Mouse (Mus musculus): ENCODE results near the gene Tigit. TPM values are rescaled to one million over a fixed set of nuclear protein-coding genes. Genes with fewer than 3 reads are reported as not detected.

The Tigit gene
- polyA plus RNA-seq, 1 experiment from 2014 or later = not detected

DNA sequence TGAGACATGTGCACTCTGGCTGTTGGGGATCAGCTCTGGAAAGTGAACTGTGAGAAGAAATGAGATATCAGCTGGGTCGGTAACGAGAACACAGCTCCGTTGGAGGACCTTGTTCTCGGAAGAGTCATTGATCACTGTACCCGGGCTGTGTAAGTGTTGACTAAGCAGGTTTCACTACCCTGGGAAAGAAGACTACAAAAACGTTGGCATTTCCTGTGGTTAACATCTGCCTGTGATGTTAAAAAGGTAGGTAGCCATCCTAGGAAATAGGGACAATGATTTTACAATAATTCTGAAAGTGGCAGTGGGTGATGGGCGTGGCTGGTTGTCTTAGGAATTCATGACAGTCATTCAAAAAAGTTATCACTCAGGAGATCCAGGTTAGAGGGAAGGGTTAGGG, 31.9 kb upstream of the Tigit start:
- no peak for DNase-seq (ENCODE audit: low spot score)
- 76% methylated on average over 7 of the region's 7 CpGs for WGBS
- TF ChIP-seq EP300 (optimal IDR thresholded peaks at IDR 0.05) (no peak), CTCF (IDR thresholded peaks at IDR 0.05; ENCODE audit: low read depth) (no peak)

DNA sequence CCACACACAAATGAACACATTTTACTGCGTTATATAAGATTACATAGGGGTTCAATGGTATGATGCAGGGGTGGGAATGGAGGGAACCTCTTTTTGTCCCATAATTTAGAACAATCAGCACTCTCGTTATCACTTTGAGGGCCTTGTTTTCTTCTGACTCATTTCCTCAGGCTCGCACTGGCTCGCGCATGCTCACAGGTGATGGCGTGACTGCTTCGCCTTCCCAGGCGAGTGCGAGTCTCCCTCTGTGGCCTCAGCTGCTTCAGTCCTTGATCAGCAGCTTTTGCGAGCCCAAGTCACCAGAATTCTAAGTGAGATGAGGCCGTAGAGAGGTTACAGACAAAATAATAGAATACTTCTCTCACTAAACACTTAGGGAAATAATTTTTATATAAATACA, 30.2 kb upstream of the Tigit start:
- Histone ChIP-seq H3K27me3 (ENCODE audit: control insufficient read depth, insufficient read depth, low read length) (no peaks in the 10 kb centered on the region), H3K4me3 (ENCODE audit: low read depth, low read length) (no peak overlapping the region), H3K36me3 (ENCODE audit: control insufficient read depth, insufficient read depth, low read length) (no peaks in the 10 kb centered on the region), H3K27ac (replicated peaks) (no peak overlapping the region), H3K4me2 (replicated peaks; ENCODE audit: low read depth) (no peak overlapping the region), H3K9me3 (ENCODE audit: control insufficient read depth, low read length) (no peaks in the 10 kb centered on the region), H3K9ac (ENCODE audit: low read length) (no peak overlapping the region), H3K4me1 (replicated peaks; ENCODE audit: control insufficient read depth, insufficient read depth) (no peaks in the 10 kb centered on the region)
- WGBS = 85% methylated on average over 11 of the region's 11 CpGs
- ATAC-seq (ENCODE audit: low FRiP score, low TSS enrichment) (no peak), DNase-seq (ENCODE audit: low spot score) (no peak)
- TF ChIP-seq CTCF (IDR thresholded peaks at IDR 0.05; ENCODE audit: low read depth) (no peak), EP300 (optimal IDR thresholded peaks at IDR 0.05) (no peak)

More for the DNA sequence above, 31.9 kb upstream of the Tigit start:
- no peak overlapping the region for H3K9ac ChIP-seq (ENCODE audit: low read length)
- no peak for ATAC-seq (ENCODE audit: low FRiP score, low TSS enrichment)
- H3K27me3 ChIP-seq (ENCODE audit: control insufficient read depth, insufficient read depth, low read length) = no peaks in the 10 kb centered on the region
- no peaks in the 10 kb centered on the region for H3K9me3 ChIP-seq (ENCODE audit: control insufficient read depth, low read length)
- H3K4me3 ChIP-seq (ENCODE audit: low read depth, low read length) = no peak overlapping the region
- no peaks in the 10 kb centered on the region for H3K36me3 ChIP-seq (ENCODE audit: control insufficient read depth, insufficient read depth, low read length)
- no peak overlapping the region for H3K27ac ChIP-seq (replicated peaks)
- no peaks in the 10 kb centered on the region for H3K4me1 ChIP-seq (replicated peaks; ENCODE audit: control insufficient read depth, insufficient read depth)
- no peak overlapping the region for H3K4me2 ChIP-seq (replicated peaks; ENCODE audit: low read depth)

DNA sequence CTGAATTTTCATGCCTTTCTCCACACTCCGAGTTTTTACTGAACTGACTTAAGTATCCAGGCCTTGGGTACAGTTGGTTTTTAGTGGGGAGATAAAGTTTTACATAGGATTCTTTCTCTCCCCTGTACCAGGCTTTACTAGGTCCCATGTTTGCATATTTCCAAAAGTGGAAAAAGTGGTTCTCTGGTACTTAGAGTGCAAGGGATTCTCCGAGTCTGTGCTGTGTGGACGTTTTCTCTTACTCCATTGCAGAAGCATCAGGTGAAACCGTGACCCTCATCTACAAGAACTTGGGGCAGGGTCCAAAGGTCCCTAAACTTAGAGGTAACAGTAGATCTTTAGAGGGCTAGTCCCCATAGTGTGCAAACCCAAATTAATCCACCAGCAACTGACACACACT, 28.7 kb upstream of the Tigit start:
- no peak for TF ChIP-seq CTCF (IDR thresholded peaks at IDR 0.05; ENCODE audit: low read depth)
- no peak for TF ChIP-seq EP300 (optimal IDR thresholded peaks at IDR 0.05)
- H3K4me2 ChIP-seq (replicated peaks; ENCODE audit: low read depth) = no peak overlapping the region
- H3K4me3 ChIP-seq (ENCODE audit: low read depth, low read length) = no peak overlapping the region
- WGBS = 86% methylated on average over 4 of the region's 4 CpGs
- H3K27me3 ChIP-seq (ENCODE audit: control insufficient read depth, insufficient read depth, low read length) = no peaks in the 10 kb centered on the region
- no peak for ATAC-seq (ENCODE audit: low FRiP score, low TSS enrichment)
- H3K9ac ChIP-seq (ENCODE audit: low read length) = no peak overlapping the region
- no peak overlapping the region for H3K27ac ChIP-seq (replicated peaks)
- H3K9me3 ChIP-seq (ENCODE audit: control insufficient read depth, low read length) = no peaks in the 10 kb centered on the region
- H3K36me3 ChIP-seq (ENCODE audit: control insufficient read depth, insufficient read depth, low read length) = no peaks in the 10 kb centered on the region
- DNase-seq (ENCODE audit: low spot score) = no peak
- no peaks in the 10 kb centered on the region for H3K4me1 ChIP-seq (replicated peaks; ENCODE audit: control insufficient read depth, insufficient read depth)

DNA sequence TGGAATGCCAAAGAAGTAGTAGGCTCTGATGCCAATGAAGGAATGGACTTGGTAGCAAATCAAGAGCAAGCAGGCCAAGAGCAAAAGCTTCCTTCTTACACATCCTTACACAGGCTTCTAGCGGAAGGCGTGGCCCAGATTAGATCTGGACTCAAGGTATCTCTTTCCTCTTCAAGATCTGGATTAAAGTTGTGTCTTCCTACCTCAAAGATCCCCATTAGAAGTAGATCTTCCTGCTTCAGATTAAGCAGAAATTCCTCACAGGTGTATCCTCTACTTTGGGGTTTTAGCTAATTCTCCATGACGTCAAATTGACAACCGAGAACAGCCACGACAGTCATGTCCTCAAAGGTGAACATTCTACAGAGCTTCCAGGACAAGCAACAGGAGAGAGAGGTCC, 27.8 kb upstream of the Tigit start:
- ATAC-seq (ENCODE audit: low FRiP score, low TSS enrichment) (no peak), DNase-seq (ENCODE audit: low spot score) (no peak)
- 90% methylated on average over 5 of the region's 5 CpGs for WGBS
- no peaks in the 10 kb centered on the region for H3K9me3 ChIP-seq (ENCODE audit: control insufficient read depth, low read length)
- H3K36me3 ChIP-seq (ENCODE audit: control insufficient read depth, insufficient read depth, low read length) = no peaks in the 10 kb centered on the region
- no peaks in the 10 kb centered on the region for H3K4me1 ChIP-seq (replicated peaks; ENCODE audit: control insufficient read depth, insufficient read depth)
- H3K9ac ChIP-seq (ENCODE audit: low read length) = no peak overlapping the region
- no peak overlapping the region for H3K4me3 ChIP-seq (ENCODE audit: low read depth, low read length)
- H3K27ac ChIP-seq (replicated peaks) = no peak overlapping the region
- no peak overlapping the region for H3K4me2 ChIP-seq (replicated peaks; ENCODE audit: low read depth)
- H3K27me3 ChIP-seq (ENCODE audit: control insufficient read depth, insufficient read depth, low read length) = no peaks in the 10 kb centered on the region
- no peak for TF ChIP-seq EP300 (optimal IDR thresholded peaks at IDR 0.05)

DNA sequence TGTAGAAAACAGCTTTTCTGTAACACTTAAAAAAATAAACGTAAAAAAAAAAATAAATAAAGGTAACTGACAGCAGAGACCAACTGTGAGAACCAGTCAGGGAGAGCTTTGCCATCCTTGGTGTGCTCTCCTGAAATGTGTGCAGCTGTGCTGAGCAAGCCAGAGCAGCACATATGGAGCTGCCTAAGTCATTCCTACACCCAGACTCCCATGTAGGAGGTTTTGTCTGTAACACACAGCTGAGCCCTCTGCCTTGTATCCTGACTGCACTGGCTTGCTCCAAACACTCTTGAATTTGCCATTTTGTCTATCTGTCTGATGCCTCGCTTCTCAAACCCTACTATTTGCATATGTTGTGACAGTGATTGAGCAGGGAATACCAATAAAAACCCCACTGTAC, 27.0 kb upstream of the Tigit start:
- DNase-seq (ENCODE audit: low spot score) = no peak
- H3K4me1 ChIP-seq (replicated peaks; ENCODE audit: control insufficient read depth, insufficient read depth) = no peaks in the 10 kb centered on the region
- no peaks in the 10 kb centered on the region for H3K27me3 ChIP-seq (ENCODE audit: control insufficient read depth, insufficient read depth, low read length)
- no peaks in the 10 kb centered on the region for H3K9me3 ChIP-seq (ENCODE audit: control insufficient read depth, low read length)
- H3K4me2 ChIP-seq (replicated peaks; ENCODE audit: low read depth) = no peak overlapping the region
- H3K27ac ChIP-seq (replicated peaks) = no peak overlapping the region
- no peak overlapping the region for H3K4me3 ChIP-seq (ENCODE audit: low read depth, low read length)
- no peak overlapping the region for H3K9ac ChIP-seq (ENCODE audit: low read length)
- H3K36me3 ChIP-seq (ENCODE audit: control insufficient read depth, insufficient read depth, low read length) = no peaks in the 10 kb centered on the region
- TF ChIP-seq CTCF (IDR thresholded peaks at IDR 0.05; ENCODE audit: low read depth) (no peak), EP300 (optimal IDR thresholded peaks at IDR 0.05) (no peak)
- no peak for ATAC-seq (ENCODE audit: low FRiP score, low TSS enrichment)
- 76% methylated on average over 2 of the region's 2 CpGs for WGBS

DNA sequence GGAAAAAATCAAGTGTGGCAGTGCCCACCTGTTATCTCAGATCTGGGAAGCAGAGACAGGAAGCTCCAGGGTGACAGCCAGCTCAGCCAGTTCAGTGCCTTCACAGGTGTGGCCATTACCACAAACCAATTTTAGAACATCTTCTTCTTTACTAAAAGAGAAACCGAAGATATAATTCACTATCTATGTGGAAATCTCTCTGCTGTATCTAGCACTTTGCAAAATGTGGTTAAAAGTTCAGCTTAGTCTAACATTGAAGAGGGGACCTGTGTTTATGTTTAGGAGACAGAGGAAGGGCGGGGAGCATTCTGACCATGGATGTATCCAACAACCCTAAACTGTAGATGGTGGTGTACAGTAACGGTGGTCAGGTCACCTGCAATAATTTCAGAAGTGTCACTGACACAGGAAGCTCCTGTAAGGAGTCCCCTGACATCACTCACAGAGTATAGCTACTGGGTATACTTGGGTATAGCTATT, 26.3 kb upstream of the Tigit start:
- H3K27me3 ChIP-seq (ENCODE audit: control insufficient read depth, insufficient read depth, low read length) = no peaks in the 10 kb centered on the region
- H3K4me2 ChIP-seq (replicated peaks; ENCODE audit: low read depth) = no peak overlapping the region
- ATAC-seq (ENCODE audit: low FRiP score, low TSS enrichment) (no peak), DNase-seq (ENCODE audit: low spot score) (no peak)
- no peaks in the 10 kb centered on the region for H3K4me1 ChIP-seq (replicated peaks; ENCODE audit: control insufficient read depth, insufficient read depth)
- no peak overlapping the region for H3K4me3 ChIP-seq (ENCODE audit: low read depth, low read length)
- no peak for TF ChIP-seq EP300 (optimal IDR thresholded peaks at IDR 0.05)
- no peak for TF ChIP-seq CTCF (IDR thresholded peaks at IDR 0.05; ENCODE audit: low read depth)
- no peaks in the 10 kb centered on the region for H3K9me3 ChIP-seq (ENCODE audit: control insufficient read depth, low read length)
- no peaks in the 10 kb centered on the region for H3K36me3 ChIP-seq (ENCODE audit: control insufficient read depth, insufficient read depth, low read length)
- 85% methylated on average over 3 of the region's 3 CpGs for WGBS
- no peak overlapping the region for H3K27ac ChIP-seq (replicated peaks)
- no peak overlapping the region for H3K9ac ChIP-seq (ENCODE audit: low read length)
